Mouse (Mus musculus) lung, postnatal 0 days (tissue): ENCODE data around the gene 4930524B15Rik.

ENCODE experiments used
- CTCF ChIP-seq: IDR thresholded peaks from 2 replicates; pipeline ENCODE4 v1.5.1; 2016; ENCODE audit warnings: antibody characterized with exemption, mild to moderate bottlenecking
- EP300 ChIP-seq: IDR thresholded peaks from 2 replicates; pipeline ENCODE4 v1.6.1; 2016; ENCODE audit warnings: antibody characterized with exemption, mild to moderate bottlenecking, control low read depth

DNA sequence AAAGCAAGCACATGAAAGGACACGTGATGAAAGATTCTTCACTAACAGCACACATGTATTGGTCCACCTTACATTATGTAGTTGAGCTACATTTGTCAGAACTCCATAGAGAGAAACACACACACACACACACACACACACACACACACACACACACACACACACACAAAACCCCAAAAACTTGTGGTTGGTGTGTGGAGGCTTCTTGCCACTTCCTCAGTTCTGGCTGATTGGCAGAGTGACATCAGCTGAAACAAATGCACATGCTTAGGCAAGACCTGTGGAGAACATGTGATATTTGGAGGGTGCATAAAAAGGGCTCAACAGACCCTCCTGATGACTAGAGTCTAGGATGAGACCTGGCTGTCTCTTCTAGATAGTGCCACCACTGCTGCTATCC is 1.4 kb upstream of the 4930524B15Rik start:
- no peak for TF ChIP-seq CTCF
- TF ChIP-seq EP300, result no peak
